Mouse (Mus musculus) limb, embryonic 10.5 days (tissue): ENCODE data around the gene Bcl2l12. TPM values are rescaled to one million over a fixed set of nuclear protein-coding genes. Genes with fewer than 3 reads are reported as not detected.
"Not testable (repeated sequence)": the region's sequence is repeated elsewhere in the genome, so short reads cannot be mapped to it uniquely, and the experiment has no call there.

Experiments
- DNase-seq: peaks from one replicate; pipeline ENCODE4 v3.0.0-alpha.2; 2017; ENCODE audit warnings: low spot score
- H3K27ac ChIP-seq: fragments of 300-500 bp; sonication (generic); 2 replicates; pipeline ENCODE4 v1.5.1; 2016; ENCODE audit warnings: mild to moderate bottlenecking
- H3K27me3 ChIP-seq: fragments of 300-500 bp; sonication (generic); 2 replicates; pipeline ENCODE4 v1.6.1; 2016; ENCODE audit warnings: low read depth, mild to moderate bottlenecking; ENCODE audit not compliant: poor library complexity, severe bottlenecking
- H3K36me3 ChIP-seq: fragments of 300-500 bp; sonication (generic); 2 replicates; pipeline ENCODE4 v1.6.1; 2016; ENCODE audit warnings: mild to moderate bottlenecking, moderate library complexity
- H3K4me1 ChIP-seq: fragments of 300-500 bp; sonication (generic); 2 replicates; pipeline ENCODE4 v1.6.1; 2016
- H3K4me3 ChIP-seq: fragments of 300-500 bp; sonication (generic); 2 replicates; pipeline ENCODE4 v1.5.1; 2016; ENCODE audit warnings: mild to moderate bottlenecking, moderate library complexity
- H3K9me3 ChIP-seq: fragments of 300-500 bp; sonication (generic); replicated peaks from 2 replicates; pipeline ENCODE4 v1.6.1; 2016; ENCODE audit warnings: mild to moderate bottlenecking
- WGBS: fragments of 180-500 bp; shearing (Covaris S2); methylation state at CpG from one replicate; pipeline ENCODE4 v1.1.7; 2016; 5-methylcytosine and 5-hydroxymethylcytosine counted together
- polyA plus RNA-seq: library from polyadenylated mRNA; unstranded; fragments of >200 nt; fragmentation: Nextera tagmentation; extraction: Ambion mirVana; gene quantifications from 2 replicates; pipeline ENCODE4 v1.2.1, GENCODE M21; 2016

Gene Bcl2l12
- polyA plus RNA-seq, 1 experiment from 2014 or later, result 92.2 TPM

DNA sequence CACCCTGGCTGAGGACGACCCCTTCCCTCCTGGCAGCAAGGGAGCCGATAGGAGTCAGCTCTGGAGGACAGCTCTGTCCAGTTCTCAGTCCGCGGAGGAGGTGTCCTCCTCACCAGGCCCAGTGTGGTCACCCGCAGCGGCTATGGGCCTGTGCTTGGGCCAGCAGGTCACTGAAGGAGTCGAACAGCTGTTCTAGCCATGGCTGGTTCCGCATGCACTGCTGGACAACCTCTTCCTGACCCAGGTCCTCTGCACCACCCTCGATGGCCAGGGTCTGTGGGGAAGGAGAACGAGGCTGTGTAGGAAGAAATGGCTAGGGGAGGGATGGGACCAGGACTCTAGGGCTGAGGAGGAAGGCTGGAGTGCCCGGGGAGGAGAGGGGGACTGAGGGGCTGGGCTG lies 29.8 kb upstream of the Bcl2l12 start:
- Histone ChIP-seq H3K27me3 (no peaks in the 10 kb centered on the region), H3K36me3 (peaks cover 73% of the 10 kb centered on the region), H3K27ac (no peak overlapping the region), H3K4me3 (no peak overlapping the region), H3K4me1 (no peaks in the 10 kb centered on the region), H3K9me3 (no peaks in the 10 kb centered on the region)
- 92% methylated on average over 11 of the region's 11 CpGs for WGBS
- no peak for DNase-seq

DNA sequence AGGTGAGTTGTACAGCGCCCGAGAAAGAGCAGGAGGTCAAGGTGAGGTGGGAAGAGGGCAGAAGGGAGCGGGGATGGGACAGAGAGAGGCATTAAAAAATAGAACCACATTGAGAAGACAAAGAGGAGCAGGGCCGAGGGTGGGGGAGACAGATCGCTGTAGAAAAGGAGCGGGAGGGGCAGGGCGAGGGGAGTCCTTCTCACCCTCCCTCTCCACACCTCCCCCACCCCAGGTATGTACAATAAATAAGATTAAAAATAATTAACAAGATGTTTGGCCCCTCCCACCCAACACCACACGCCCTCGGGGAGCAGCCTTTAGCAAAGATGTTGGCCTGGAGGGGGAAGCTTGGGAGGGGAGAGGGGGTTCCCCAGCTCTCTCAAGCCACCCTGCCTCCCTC lies 29.2 kb upstream of the Bcl2l12 start:
- Histone ChIP-seq H3K36me3 (peaks cover 67% of the 10 kb centered on the region), H3K9me3 (no peaks in the 10 kb centered on the region), H3K27me3 (no peaks in the 10 kb centered on the region), H3K27ac (no peak overlapping the region), H3K4me3 (no peak overlapping the region), H3K4me1 (no peaks in the 10 kb centered on the region)
- 90% methylated on average over 9 of the region's 9 CpGs for WGBS
- DNase-seq, result no peak

GRCm38 (mm10) chr7:45026256-45026655 lies 27.7 kb upstream of the Bcl2l12 start:
- Histone ChIP-seq H3K4me1 (0 out of 2 replicates have a peak, but pooled peaks cover under 1% of the 10 kb centered on the region), H3K27me3 (no peaks in the 10 kb centered on the region), H3K4me3 (no peak overlapping the region), H3K27ac (no peak overlapping the region), H3K9me3 (no peaks in the 10 kb centered on the region), H3K36me3 (peaks cover 52% of the 10 kb centered on the region)
- no peak for DNase-seq
- 75% methylated on average over 2 of the region's 2 CpGs for WGBS

DNA sequence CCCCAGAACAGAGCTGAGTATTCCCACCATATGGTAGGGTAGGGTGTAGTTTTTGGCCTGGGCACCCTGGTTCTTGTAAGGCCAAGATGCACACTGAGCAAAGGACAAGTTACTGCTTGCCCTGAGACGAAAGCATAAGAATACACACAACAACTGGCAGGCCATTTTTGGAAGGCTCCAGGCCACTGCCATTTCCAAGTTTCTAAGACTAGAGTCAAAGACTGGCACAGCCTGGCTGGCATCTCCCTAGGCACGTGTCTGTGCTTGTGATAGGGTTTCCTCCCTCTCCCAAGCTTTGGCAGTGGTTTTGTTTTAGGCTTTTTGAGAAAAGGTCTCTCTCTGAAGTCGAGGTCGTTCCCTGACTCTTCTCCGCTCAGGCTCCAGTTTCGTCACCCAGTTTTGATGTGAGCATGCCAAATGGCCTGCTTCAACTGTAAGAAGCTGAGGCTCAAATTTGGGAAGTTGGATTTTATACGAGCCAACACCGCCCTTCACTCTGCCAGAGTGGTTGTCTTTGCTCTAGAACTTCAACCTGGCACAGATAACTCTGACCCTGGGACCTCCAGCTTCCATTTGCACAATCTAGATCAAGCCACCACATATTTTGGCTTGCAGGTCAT lies 27.2 kb upstream of the Bcl2l12 start:
- Histone ChIP-seq H3K27ac (no peak overlapping the region), H3K4me3 (no peak overlapping the region), H3K36me3 (peaks cover 46% of the 10 kb centered on the region), H3K9me3 (no peaks in the 10 kb centered on the region), H3K4me1 (0 out of 2 replicates have a peak, but pooled peaks cover 5% of the 10 kb centered on the region), H3K27me3 (no peaks in the 10 kb centered on the region)
- 74% methylated on average over 8 of the region's 8 CpGs for WGBS
- DNase-seq, result no peak

- Histone ChIP-seq H3K27ac (0 out of 2 replicates have a peak overlapping the region, but pooled peaks have one; percentile 15), H3K4me3 (no peak overlapping the region), H3K36me3 (peaks cover 35% of the 10 kb centered on the region), H3K4me1 (peaks cover 14% of the 10 kb centered on the region), H3K9me3 (no peaks in the 10 kb centered on the region), H3K27me3 (peaks cover 5% of the 10 kb centered on the region; the same call in 1 of the 2 replicates)
- 89% methylated on average over 15 of the region's 15 CpGs for WGBS
- DNase-seq, result no peak
These were observed 26.1 kb upstream of the Bcl2l12 start for GRCm38 (mm10) chr7:45024281-45025248.

- Histone ChIP-seq H3K36me3 (peaks cover 26% of the 10 kb centered on the region), H3K4me1 (peaks cover 23% of the 10 kb centered on the region)
- not testable (repeated sequence) for H3K9me3 ChIP-seq, H3K4me3 ChIP-seq, H3K27me3 ChIP-seq, H3K27ac ChIP-seq, DNase-seq
- 83% methylated on average over 5 of the region's 5 CpGs for WGBS
These were observed 25.2 kb upstream of the Bcl2l12 start for GRCm38 (mm10) chr7:45023711-45024110.

DNA sequence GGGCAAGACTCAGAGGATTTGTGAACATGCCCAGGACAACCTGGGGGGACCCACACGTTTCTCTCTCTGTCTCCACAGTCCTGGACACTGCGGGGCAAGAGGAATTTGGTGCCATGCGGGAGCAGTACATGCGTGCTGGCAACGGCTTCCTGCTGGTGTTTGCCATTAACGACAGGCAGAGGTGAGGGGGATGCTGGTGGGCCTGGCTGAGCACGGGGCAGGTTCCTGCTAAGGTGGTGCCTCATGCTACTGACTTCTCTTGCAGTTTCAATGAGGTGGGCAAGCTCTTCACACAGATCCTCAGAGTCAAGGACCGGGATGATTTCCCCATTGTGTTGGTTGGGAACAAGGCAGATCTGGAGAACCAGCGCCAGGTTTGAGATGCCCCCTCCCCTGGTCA lies 21.7 kb upstream of the Bcl2l12 start:
- H3K27ac ChIP-seq, result peak overlapping the region; percentile 28; the same call in 1 of the 2 replicates
- DNase-seq, result no peak
- no peaks in the 10 kb centered on the region for H3K9me3 ChIP-seq
- H3K4me3 ChIP-seq, result peak overlapping the region; percentile 13; the same call in 1 of the 2 replicates
- peaks cover 43% of the 10 kb centered on the region for H3K4me1 ChIP-seq
- WGBS, result 80% methylated on average over 9 of the region's 9 CpGs
- peaks cover 5% of the 10 kb centered on the region; the same call in 1 of the 2 replicates for H3K27me3 ChIP-seq
- 0 out of 2 replicates have a peak, but pooled peaks cover 2% of the 10 kb centered on the region for H3K36me3 ChIP-seq

- H3K4me1 ChIP-seq, result peaks cover 54% of the 10 kb centered on the region
- peaks cover 5% of the 10 kb centered on the region; the same call in 1 of the 2 replicates for H3K27me3 ChIP-seq
- H3K27ac ChIP-seq, result peak overlapping the region; percentile 42
- no peak for DNase-seq
- H3K9me3 ChIP-seq, result no peaks in the 10 kb centered on the region
- peak overlapping the region; percentile 99 for H3K4me3 ChIP-seq
- WGBS, result 36% methylated on average over 8 of the region's 8 CpGs
- peaks cover under 1% of the 10 kb centered on the region; the same call in 1 of the 2 replicates for H3K36me3 ChIP-seq
These were observed 20.6 kb upstream of the Bcl2l12 start for GRCm38 (mm10) chr7:45019031-45019571.

DNA sequence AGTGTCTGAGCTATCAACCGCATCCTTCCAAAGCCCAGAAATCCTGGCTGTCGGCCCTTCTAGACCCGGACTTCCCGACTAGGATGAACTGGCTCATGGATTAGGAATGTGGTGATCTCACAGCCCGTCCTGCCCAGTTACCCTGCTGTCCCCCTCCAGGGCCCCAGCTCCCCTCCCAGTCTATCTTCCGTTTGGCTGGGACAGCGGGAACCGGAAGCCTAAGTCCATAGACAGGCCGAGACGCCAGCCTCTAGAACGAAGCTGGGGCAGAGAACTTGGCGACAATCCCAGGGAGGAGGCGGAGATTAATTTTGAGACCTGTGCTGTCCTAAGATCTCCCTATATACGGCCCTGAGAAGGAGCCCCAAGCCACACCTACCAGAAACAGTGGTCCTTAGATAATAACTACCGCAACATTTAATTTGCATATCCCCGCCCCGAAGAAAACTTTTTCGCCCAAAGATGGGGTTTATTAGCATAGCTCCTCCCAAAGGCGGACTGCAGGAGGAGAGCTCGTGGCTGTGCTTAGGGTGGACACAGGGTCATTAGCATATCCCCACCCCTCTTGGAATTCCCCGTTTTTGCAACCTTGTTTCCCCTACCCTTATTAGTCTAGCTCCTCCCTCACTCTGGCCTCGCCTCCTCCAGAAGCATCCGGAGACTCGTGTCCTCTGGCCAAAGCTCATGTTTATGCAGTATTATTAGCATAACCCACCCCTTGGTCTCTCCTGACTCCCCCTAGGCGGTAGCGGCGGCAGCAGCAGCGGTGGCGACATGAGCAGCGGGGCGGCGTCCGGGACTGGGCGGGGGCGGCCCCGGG lies 18.9 kb upstream of the Bcl2l12 start, which contains the start of gene Rras:
Gene Rras, plus strand, starts transcription at position 720 of the 820 bp plus-strand sequence.
- DNase-seq, result peak; percentile 83
- Histone ChIP-seq H3K9me3 (no peaks in the 10 kb centered on the region), H3K4me3 (peak within 1 kb of the TSS; percentile 99), H3K27ac (peak within 1 kb of the TSS; percentile 96), H3K4me1 (peaks cover 56% of the 10 kb centered on the region), H3K36me3 (peaks cover 17% of the 10 kb centered on the region), H3K27me3 (peaks cover 5% of the 10 kb centered on the region; the same call in 1 of the 2 replicates)
- WGBS, result under 1% methylated on average over 36 of the region's 36 CpGs

DNA sequence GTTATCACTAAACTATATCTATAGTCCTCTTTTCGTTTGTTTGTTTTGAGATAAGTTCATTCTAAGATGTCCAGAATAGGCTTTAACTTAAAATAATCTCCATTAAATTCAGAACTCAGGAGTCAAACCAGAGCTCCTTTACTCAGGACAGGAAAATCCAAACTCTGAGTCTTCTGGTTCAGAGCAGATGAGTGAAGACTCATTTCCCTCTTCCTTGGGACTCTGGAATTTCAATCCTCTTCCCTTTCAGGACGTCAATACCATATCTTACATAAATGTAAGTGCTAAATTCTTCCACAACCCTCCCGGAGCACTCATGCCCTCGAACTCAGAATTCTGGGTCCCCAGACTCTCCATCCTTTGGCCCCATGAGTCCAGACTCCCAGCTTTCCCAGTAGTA lies 18.2 kb upstream of the Bcl2l12 start:
- Histone ChIP-seq H3K4me3 (peak overlapping the region; percentile 99), H3K27ac (peak overlapping the region; percentile 96), H3K9me3 (no peaks in the 10 kb centered on the region), H3K27me3 (peaks cover 5% of the 10 kb centered on the region; the same call in 1 of the 2 replicates), H3K4me1 (peaks cover 56% of the 10 kb centered on the region), H3K36me3 (peaks cover 24% of the 10 kb centered on the region)
- no peak for DNase-seq
- WGBS, result 6% methylated on average over 4 of the region's 4 CpGs

DNA sequence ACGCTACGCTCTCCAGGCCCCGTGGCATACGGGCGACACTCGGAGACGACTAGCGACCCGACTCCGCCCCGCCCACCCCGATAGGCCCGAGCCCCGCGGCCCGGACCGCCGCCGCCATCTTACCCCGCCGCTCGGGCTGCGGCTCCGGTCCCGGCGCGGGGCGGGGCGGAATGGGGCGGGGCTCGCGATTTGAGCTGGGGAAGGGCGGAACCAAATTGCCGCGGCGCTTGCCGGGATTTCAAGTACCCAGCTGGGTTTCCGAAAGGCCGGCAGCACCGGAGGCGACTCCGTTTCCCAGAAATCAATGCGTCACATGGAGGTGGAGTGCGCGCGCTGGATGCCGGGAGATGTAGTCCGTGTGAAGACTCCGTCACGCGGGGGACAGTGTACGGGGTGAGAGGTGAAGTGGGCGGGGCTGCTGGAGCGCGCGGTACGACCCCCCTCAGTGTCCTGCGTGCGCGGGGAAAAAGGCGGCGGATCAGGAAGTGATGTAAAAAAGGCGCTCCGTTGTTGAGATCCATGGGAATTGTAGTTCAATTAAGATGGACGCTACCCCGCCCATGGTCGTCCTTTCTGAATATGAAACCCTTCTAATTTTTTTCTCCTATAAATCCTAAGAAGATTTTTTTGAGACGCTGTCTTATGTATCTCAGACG lies 17.6 kb upstream of the Bcl2l12 start, which contains the start of gene Scaf1:
Gene Scaf1, minus strand, starts transcription at position 407 of the 656 bp plus-strand sequence.
- Histone ChIP-seq H3K36me3 (peaks cover 31% of the 10 kb centered on the region), H3K4me3 (peak within 1 kb of the TSS; percentile 99), H3K9me3 (no peaks in the 10 kb centered on the region), H3K27me3 (peaks cover 5% of the 10 kb centered on the region; the same call in 1 of the 2 replicates), H3K27ac (peak within 1 kb of the TSS; percentile 96), H3K4me1 (peaks cover 54% of the 10 kb centered on the region)
- 1% methylated on average over 69 of the region's 69 CpGs for WGBS
- peak; percentile 99 for DNase-seq
